Mouse (Mus musculus) layer of hippocampus, postnatal 10 days (tissue): ENCODE measurements at regions not wholly inside any gene's neighbourhood (a gene's known extent, or its start where the extent isn't known, plus 50 kb on each side); places are given as distances from the start of the nearest gene placed in this dataset.

Source experiments
- DNase-seq, 2 experiments: peaks; one replicate each; pipeline ENCODE4 v3.0.0; 2021; ENCODE audit warnings: low spot score in 2 of 2

DNA sequence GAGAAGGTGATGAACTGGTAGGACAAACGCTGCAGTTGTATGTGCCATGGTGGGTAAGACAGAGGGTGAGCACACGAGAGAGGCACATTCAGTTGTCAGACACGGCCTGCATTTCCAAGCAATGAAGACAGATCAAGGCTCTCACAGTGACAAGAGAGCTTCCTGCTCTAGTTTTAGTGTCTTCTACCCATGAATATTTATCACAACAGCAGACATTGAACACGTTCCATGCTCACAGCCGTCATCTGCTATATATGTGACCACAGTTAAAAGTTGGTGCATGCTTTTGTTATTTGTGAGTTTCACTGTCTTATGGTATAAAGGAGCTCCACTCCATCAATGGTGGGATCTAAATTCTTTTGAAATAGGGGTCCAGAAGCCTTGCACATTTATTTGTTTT lies 76.9 kb upstream of the Gk2 start:
- no peak for DNase-seq

DNA sequence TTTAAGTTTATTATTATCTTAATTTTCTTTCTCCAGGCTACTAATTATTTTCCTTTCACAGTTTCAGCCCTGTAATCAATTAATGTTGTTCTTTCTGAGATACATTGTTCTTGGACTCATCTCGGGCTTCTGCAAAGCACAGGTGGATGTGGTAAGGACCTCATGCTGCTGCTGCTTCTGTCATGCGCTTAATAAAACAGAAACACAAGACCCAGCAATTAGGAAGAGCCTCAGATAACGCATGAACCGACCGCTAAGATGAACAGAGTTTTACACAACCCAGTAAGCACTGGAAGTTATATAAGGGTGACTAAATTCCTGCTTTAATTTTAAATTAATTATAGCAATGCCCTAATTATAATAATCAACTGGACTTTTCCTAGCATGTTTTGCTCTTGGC lies 70.7 kb upstream of the Gk2 start:
- DNase-seq = no peak
